In genomic region chr13:109921336-109922038, GRCm38 (mm10) we compare ENCODE assay signal across 13 mouse cellular contexts.
DNase-seq lines count a peak whose midpoint lies in the region; ATAC-seq and TF ChIP-seq lines count a peak whose summit lies in the region.
"Had no signal": no experiment of that assay in that cellular context is flagged by ENCODE, and none has a peak within 500 bp of the region (broad histone marks: within the 10 kb centered on the region; RNA-seq: fewer than 3 reads in every experiment).

No protein-coding gene starts in this region.

- WGBS in forebrain, embryonic 16.5 days: 82% methylated on average over 17 of the region's 17 CpGs
- 86% methylated on average over 17 of the region's 17 CpGs for WGBS in forebrain, embryonic 13.5 days
- WGBS in liver, embryonic 14.5 days (ENCODE audit: insufficient replicate concordance): 51% methylated on average over 17 of the region's 17 CpGs
- WGBS in liver, embryonic 11.5 days: 65% methylated on average over 17 of the region's 17 CpGs

- H3K9ac ChIP-seq in forebrain, embryonic 16.5 days (replicated peaks; ENCODE audit: low read depth, low read length): no peak overlapping the region
- H3K9ac ChIP-seq in forebrain, embryonic 13.5 days: no peak overlapping the region
- H3K9ac ChIP-seq in liver, embryonic 14.5 days (replicated peaks): no peak overlapping the region
- no peak overlapping the region for H3K9ac ChIP-seq in liver, embryonic 11.5 days (ENCODE audit: low read depth, low read length)
- H3K9ac ChIP-seq: hindbrain, embryonic 12.5 days; limb, embryonic 13.5 days had no signal

- ATAC-seq in forebrain, embryonic 16.5 days: no peak
- ATAC-seq in forebrain, embryonic 13.5 days: no peak
- no peak for ATAC-seq in liver, embryonic 14.5 days (ENCODE audit: insufficient read depth)
- ATAC-seq in liver, embryonic 11.5 days (replicated peaks; ENCODE audit: low FRiP score): no peak
- ATAC-seq in megakaryocyte progenitor cell, adult 5-6 weeks (replicated peaks; ENCODE audit: poor library complexity): peak; percentile 47
- ATAC-seq: hindbrain, postnatal 0 days had no signal

- TF ChIP-seq CTCF in liver, embryonic 14.5 days (IDR thresholded peaks at IDR 0.05; ENCODE audit: low read depth): no peak

- DNase-seq in liver, embryonic 14.5 days (ENCODE audit: low read depth in 3 of 3, low spot score in 3 of 3): no peak
- no peak for DNase-seq in liver, embryonic 11.5 days (ENCODE audit: low spot score)
- peak; percentile 13 for DNase-seq in CD4-positive helper T cell, adult 2 months (ENCODE audit: low read depth, low spot score)
- no peak for DNase-seq in layer of hippocampus, postnatal 14 days (ENCODE audit: low spot score in 2 of 2)

- H3K27me3 ChIP-seq in forebrain, embryonic 16.5 days (replicated peaks; ENCODE audit: control insufficient read depth, insufficient read depth, low read length): no peaks in the 10 kb centered on the region
- no peaks in the 10 kb centered on the region for H3K27me3 ChIP-seq in forebrain, embryonic 13.5 days
- no peaks in the 10 kb centered on the region for H3K27me3 ChIP-seq in liver, embryonic 14.5 days (ENCODE audit: control insufficient read depth, insufficient read depth, low read length)
- H3K27me3 ChIP-seq in liver, embryonic 11.5 days (replicated peaks; ENCODE audit: control insufficient read depth, insufficient read depth, low read length): no peaks in the 10 kb centered on the region
- H3K27me3 ChIP-seq: hindbrain, embryonic 12.5 days; limb, embryonic 13.5 days had no signal

- no peaks in the 10 kb centered on the region for H3K9me3 ChIP-seq in forebrain, embryonic 16.5 days (ENCODE audit: control insufficient read depth, low read length)
- no peaks in the 10 kb centered on the region for H3K9me3 ChIP-seq in forebrain, embryonic 13.5 days (replicated peaks)
- H3K9me3 ChIP-seq in liver, embryonic 14.5 days (ENCODE audit: control insufficient read depth, low read length): no peaks in the 10 kb centered on the region
- no peaks in the 10 kb centered on the region for H3K9me3 ChIP-seq in liver, embryonic 11.5 days (ENCODE audit: control insufficient read depth, low read length)
- H3K9me3 ChIP-seq: hindbrain, embryonic 12.5 days; limb, embryonic 13.5 days had no signal

- no peak overlapping the region for H3K4me3 ChIP-seq in forebrain, embryonic 16.5 days (replicated peaks; ENCODE audit: low read length)
- no peak overlapping the region for H3K4me3 ChIP-seq in forebrain, embryonic 13.5 days
- H3K4me3 ChIP-seq in liver, embryonic 14.5 days (ENCODE audit: insufficient read depth in 1 of 2, low read depth in 2 of 2, low read length in 2 of 2): no peak overlapping the region
- H3K4me3 ChIP-seq in liver, embryonic 11.5 days (ENCODE audit: low read depth, low read length): no peak overlapping the region
- H3K4me3 ChIP-seq: erythroblast, embryonic 14.5 days; hindbrain, embryonic 12.5 days; left cerebral cortex, adult 2 months; limb, embryonic 13.5 days had no signal

- 0 out of 2 replicates have a peak, but pooled peaks have one; percentile 9 for TF ChIP-seq EP300 in liver, embryonic 14.5 days (IDR thresholded peaks at IDR 0.05; ENCODE audit: low read depth)

- H3K36me3 ChIP-seq in forebrain, embryonic 16.5 days (ENCODE audit: control insufficient read depth, insufficient read depth): no peaks in the 10 kb centered on the region
- H3K36me3 ChIP-seq in forebrain, embryonic 13.5 days (ENCODE audit: poor library complexity, severe bottlenecking): no peaks in the 10 kb centered on the region
- no peaks in the 10 kb centered on the region for H3K36me3 ChIP-seq in liver, embryonic 14.5 days (replicated peaks; ENCODE audit: control insufficient read depth, insufficient read depth, low read depth)
- H3K36me3 ChIP-seq in liver, embryonic 11.5 days (ENCODE audit: control insufficient read depth, insufficient read depth, low read length): no peaks in the 10 kb centered on the region
- H3K36me3 ChIP-seq: hindbrain, embryonic 12.5 days; limb, embryonic 13.5 days had no signal

- H3K4me2 ChIP-seq in forebrain, embryonic 16.5 days (ENCODE audit: low read length): no peak overlapping the region
- no peak overlapping the region for H3K4me2 ChIP-seq in forebrain, embryonic 13.5 days
- no peak overlapping the region for H3K4me2 ChIP-seq in liver, embryonic 14.5 days (ENCODE audit: low read depth)
- no peak overlapping the region for H3K4me2 ChIP-seq in liver, embryonic 11.5 days
- H3K4me2 ChIP-seq: hindbrain, embryonic 12.5 days; limb, embryonic 13.5 days had no signal

- H3K27ac ChIP-seq in forebrain, embryonic 16.5 days (ENCODE audit: low read length): 0 out of 2 replicates have a peak overlapping the region, but pooled peaks have one; percentile 31
- no peak overlapping the region for H3K27ac ChIP-seq in forebrain, embryonic 13.5 days
- H3K27ac ChIP-seq in liver, embryonic 14.5 days: no peak overlapping the region
- H3K27ac ChIP-seq in liver, embryonic 11.5 days (ENCODE audit: low read depth, low read length): no peak overlapping the region
- H3K27ac ChIP-seq: hindbrain, embryonic 12.5 days; hindbrain, postnatal 0 days; left cerebral cortex, adult 2 months; limb, embryonic 13.5 days; macrophage had no signal

- peaks cover 7% of the 10 kb centered on the region for H3K4me1 ChIP-seq in forebrain, embryonic 16.5 days (replicated peaks; ENCODE audit: control insufficient read depth, insufficient read depth, low read length)
- H3K4me1 ChIP-seq in forebrain, embryonic 13.5 days: peaks cover 9% of the 10 kb centered on the region
- H3K4me1 ChIP-seq in liver, embryonic 14.5 days (replicated peaks; ENCODE audit: control insufficient read depth in 2 of 2, insufficient read depth in 2 of 2, low read length in 1 of 2): peaks cover 0 to 5% of the 10 kb centered on the region in 2 experiments; a peak in 2 of 4 replicates
- H3K4me1 ChIP-seq in liver, embryonic 11.5 days (replicated peaks; ENCODE audit: control insufficient read depth, insufficient read depth, low read length): peaks cover 12% of the 10 kb centered on the region
